8 mouse cellular contexts compared by ENCODE assay signal in the genomic region with DNA sequence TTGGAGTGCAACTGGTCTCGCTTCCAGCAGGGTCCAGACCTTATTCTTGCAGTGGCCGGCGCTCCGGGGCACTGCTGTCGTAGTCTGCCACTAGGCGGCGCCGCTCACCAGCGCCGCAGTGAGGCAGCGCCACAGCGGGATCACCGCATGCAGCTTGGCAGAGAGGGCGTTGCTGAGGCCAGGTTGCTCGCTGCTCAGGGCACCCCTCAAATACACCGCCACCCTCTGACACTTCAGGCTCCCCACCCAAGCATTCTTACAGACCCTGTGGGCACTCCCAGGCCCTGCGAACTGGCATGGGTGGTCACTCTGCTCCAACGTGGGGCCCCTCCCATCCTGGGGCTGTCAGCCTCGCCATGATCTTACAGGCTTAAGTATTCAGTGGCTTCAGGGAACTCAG. TPM values are rescaled to one million over a fixed set of nuclear protein-coding genes. Genes with fewer than 3 reads are reported as not detected.
DNase-seq lines count a peak whose midpoint lies in the region; ATAC-seq and TF ChIP-seq lines count a peak whose summit lies in the region.

No protein-coding gene starts in this region.

- H3K9ac ChIP-seq in hindbrain, embryonic 15.5 days: peak overlapping the region; percentile 67

- no peak overlapping the region for H3K27ac ChIP-seq in gastrocnemius, adult 2 months
- no peak overlapping the region; the same call in 1 of the 2 replicates for H3K27ac ChIP-seq in hindbrain, embryonic 15.5 days (replicated peaks)

- intact Hi-C loops in gastrocnemius, adult 2 months (cut with DNase I): loop anchor here (2.0 to 10.0 kb wide), 2 partner anchors 113 to 211 kb away; a partner anchor contains a TSS
- intact Hi-C loops in left cerebral cortex, postnatal 10 days (cut with DNase I): loop anchor here (5.0 kb wide), 1 partner anchor 85 kb away; no protein-coding TSS in a partner anchor

- DNase-seq in adrenal gland, adult 18-20 months (ENCODE audit: low spot score in 2 of 2): peak; percentile 77 to 83
- peak; percentile 67 to 85 for DNase-seq in cerebellum, postnatal 4 days (ENCODE audit: low spot score in 2 of 2)
- DNase-seq in gastrocnemius, adult 2 months: peak; percentile 82
- peak; percentile 52 to 86 for DNase-seq in left cerebral cortex, postnatal 10 days (ENCODE audit: extremely low spot score in 1 of 2, low spot score in 2 of 2)
- DNase-seq in right cerebral cortex, adult 18-20 months: peak; percentile 74
- peak; percentile 78 for DNase-seq in yolk sac, embryonic 10.5 days (ENCODE audit: low spot score)

- no peaks in the 10 kb centered on the region for H3K27me3 ChIP-seq in hindbrain, embryonic 15.5 days
- peaks cover 36% of the 10 kb centered on the region for H3K27me3 ChIP-seq in megakaryocyte, embryonic 14.5 days (replicated peaks)

- H3K4me2 ChIP-seq in hindbrain, embryonic 15.5 days: peak overlapping the region; percentile 94

- peak; percentile 100; the same call in 1 of the 2 replicates for TF ChIP-seq CTCF in gastrocnemius, adult 2 months (IDR thresholded peaks at IDR 0.05)

- no peaks in the 10 kb centered on the region for H3K36me3 ChIP-seq in hindbrain, embryonic 15.5 days
- H3K36me3 ChIP-seq in megakaryocyte, embryonic 14.5 days (replicated peaks; ENCODE audit: low read length): no peaks in the 10 kb centered on the region

- H3K4me3 ChIP-seq in gastrocnemius, adult 2 months: peak overlapping the region; percentile 68
- peak overlapping the region; percentile 49 for H3K4me3 ChIP-seq in hindbrain, embryonic 15.5 days
- H3K4me3 ChIP-seq in megakaryocyte, embryonic 14.5 days (replicated peaks): peak overlapping the region; percentile 88

- ATAC-seq in hindbrain, embryonic 15.5 days (ENCODE audit: low FRiP score, low read depth): peak; percentile 91

- 0% methylated on average over 19 of the region's 19 CpGs for WGBS in hindbrain, embryonic 15.5 days

- H3K4me1 ChIP-seq in hindbrain, embryonic 15.5 days (replicated peaks): peaks cover 11% of the 10 kb centered on the region
- H3K4me1 ChIP-seq in megakaryocyte, embryonic 14.5 days: peaks cover 9% of the 10 kb centered on the region

- H3K9me3 ChIP-seq in hindbrain, embryonic 15.5 days: no peaks in the 10 kb centered on the region
- no peaks in the 10 kb centered on the region for H3K9me3 ChIP-seq in megakaryocyte, embryonic 14.5 days

RNA-seq across cellular contexts. Expression of a gene that starts 19.3 kb away (rescaled TPM):
- total RNA-seq in adrenal gland, adult 18-20 months (2021): 1 to 10 TPM; 3.0 to 8.4 TPM
- total RNA-seq in gastrocnemius, adult 2 months (2021): 1 to 10 TPM; 1.1 to 1.2 TPM
- 111 and 126 TPM in 2 replicates for polyA plus RNA-seq in hindbrain, embryonic 15.5 days (2015; fragmentation: Nextera tagmentation; extraction: Ambion mirVana)
- 100 to 1,000 TPM; 623 to 633 TPM for total RNA-seq in left cerebral cortex, postnatal 10 days (2021)
- polyA plus RNA-seq in megakaryocyte, embryonic 14.5 days (2012; ENCODE audit: insufficient read depth, low replicate concordance): not detected in 2 replicates

Comparison
In these comparisons a context has a peak if more than half of its experiments do, and no peak if none do; other contexts are left out.
1. RNA of a gene that starts 19.3 kb away (total RNA-seq): 623 to 633 TPM in left cerebral cortex, postnatal 10 days; 3.0 to 8.4 TPM in adrenal gland, adult 18-20 months and 1.1 to 1.2 TPM in gastrocnemius, adult 2 months; every median in the first group is over 10 times any median in the second.
2. Peak in every context shown above with its lines, with median percentiles within 50 percentile points of each other: DNase-seq and H3K4me3 ChIP-seq.